Mouse (Mus musculus): ENCODE data around the gene Plekhh2. TPM values are rescaled to one million over a fixed set of nuclear protein-coding genes. Genes with fewer than 3 reads are reported as not detected.

Plekhh2 gene
- polyA plus RNA-seq, 1 experiment from 2014 or later = 0.45 TPM

DNA sequence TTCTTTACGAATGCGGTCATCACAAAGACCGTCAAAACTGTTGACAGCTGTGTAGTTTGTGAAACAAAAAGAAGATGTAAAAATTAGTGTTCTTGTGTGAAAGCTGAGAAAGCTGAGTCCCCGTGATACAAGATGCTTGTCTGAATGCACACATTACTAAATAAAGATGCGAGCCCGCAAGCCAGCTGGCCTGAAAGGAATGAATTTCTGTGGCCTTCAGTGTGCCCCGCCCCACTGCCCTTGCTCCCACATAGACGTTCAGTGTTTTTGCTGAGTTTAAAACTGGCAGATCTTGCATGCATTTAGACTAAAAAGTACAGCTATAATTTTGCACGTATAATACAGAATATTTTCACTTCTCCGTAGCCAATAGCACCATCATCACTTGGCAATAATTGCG, 104.1 kb downstream of the Plekhh2 start:
- H3K9ac ChIP-seq = no peak overlapping the region
- no peak overlapping the region for H3K27ac ChIP-seq (replicated peaks)
- H3K9me3 ChIP-seq (replicated peaks) = 0 out of 2 replicates have a peak, but pooled peaks cover 5% of the 10 kb centered on the region
- no peak for ATAC-seq (ENCODE audit: insufficient read depth)
- no peaks in the 10 kb centered on the region for H3K36me3 ChIP-seq (replicated peaks)
- no peak overlapping the region for H3K4me3 ChIP-seq (replicated peaks)
- 78% methylated on average over 11 of the region's 11 CpGs for WGBS (ENCODE audit: insufficient replicate concordance)
- H3K4me1 ChIP-seq (replicated peaks) = no peaks in the 10 kb centered on the region
- H3K27me3 ChIP-seq = no peaks in the 10 kb centered on the region
- H3K4me2 ChIP-seq = no peak overlapping the region

DNA sequence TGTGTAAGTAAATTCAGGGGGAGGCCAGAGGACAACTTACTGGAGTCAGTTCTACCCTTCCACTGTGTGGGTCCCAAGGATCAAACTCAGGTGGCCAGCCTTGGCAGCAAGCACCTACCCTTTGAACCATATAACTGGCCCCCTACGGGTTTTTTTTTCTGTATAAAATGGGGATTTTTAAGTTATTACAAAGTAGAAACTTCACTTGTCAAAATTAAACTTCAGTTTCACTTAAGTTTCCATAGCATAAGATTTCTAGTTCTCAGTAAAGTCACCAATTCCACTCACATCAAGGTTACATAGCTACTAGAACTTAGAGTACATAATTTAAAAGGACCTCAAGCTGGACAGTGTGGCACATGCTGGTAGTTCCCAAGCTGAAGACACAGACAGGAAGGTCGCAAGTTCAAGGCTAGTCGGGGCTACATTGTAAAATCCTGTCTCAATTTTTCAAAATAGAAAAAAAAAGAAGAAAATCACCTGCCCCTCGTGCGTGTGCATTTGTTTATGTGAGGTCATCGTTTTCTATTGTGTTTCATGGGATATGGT, 104.9 kb downstream of the Plekhh2 start:
- H3K27ac ChIP-seq (replicated peaks) = no peak overlapping the region

DNA sequence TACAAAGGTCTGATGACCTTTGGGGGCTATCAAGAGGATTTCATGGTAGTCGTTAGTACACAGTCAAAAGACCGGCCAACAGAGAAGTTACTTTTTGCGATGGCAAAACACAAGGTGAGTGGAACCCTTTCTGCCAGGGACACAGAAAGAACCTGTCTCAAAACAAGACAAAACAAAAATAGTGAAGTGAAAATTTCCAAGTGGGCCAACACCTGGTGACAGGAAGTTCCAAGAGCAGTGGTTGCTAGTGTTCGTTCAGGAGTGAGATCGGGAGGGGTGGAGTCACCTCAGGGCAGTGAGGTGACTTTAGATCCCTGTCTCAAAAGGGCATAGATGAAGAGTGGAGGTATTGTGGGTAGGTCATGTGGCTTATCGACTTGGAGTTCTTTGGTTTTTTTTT, 106.3 kb downstream of the Plekhh2 start:
- no peaks in the 10 kb centered on the region for H3K36me3 ChIP-seq (replicated peaks)
- 76% methylated on average over 6 of the region's 6 CpGs for WGBS (ENCODE audit: insufficient replicate concordance)
- no peak overlapping the region for H3K9ac ChIP-seq
- 0 out of 2 replicates have a peak, but pooled peaks cover 5% of the 10 kb centered on the region for H3K9me3 ChIP-seq (replicated peaks)
- H3K27me3 ChIP-seq = no peaks in the 10 kb centered on the region
- ATAC-seq (ENCODE audit: insufficient read depth) = no peak
- H3K4me3 ChIP-seq (replicated peaks) = no peak overlapping the region
- H3K27ac ChIP-seq (replicated peaks) = no peak overlapping the region
- no peak overlapping the region for H3K4me2 ChIP-seq
- no peaks in the 10 kb centered on the region for H3K4me1 ChIP-seq (replicated peaks)

More for the DNA sequence above, 104.9 kb downstream of the Plekhh2 start:
- 65% methylated on average over 6 of the region's 6 CpGs for WGBS (ENCODE audit: insufficient replicate concordance)
- H3K9ac ChIP-seq = no peak overlapping the region
- no peaks in the 10 kb centered on the region for H3K36me3 ChIP-seq (replicated peaks)
- no peaks in the 10 kb centered on the region for H3K27me3 ChIP-seq
- no peak overlapping the region for H3K4me2 ChIP-seq
- 0 out of 2 replicates have a peak, but pooled peaks cover 5% of the 10 kb centered on the region for H3K9me3 ChIP-seq (replicated peaks)
- no peak for ATAC-seq (ENCODE audit: insufficient read depth)
- no peak overlapping the region for H3K4me3 ChIP-seq (replicated peaks)
- no peaks in the 10 kb centered on the region for H3K4me1 ChIP-seq (replicated peaks)

DNA sequence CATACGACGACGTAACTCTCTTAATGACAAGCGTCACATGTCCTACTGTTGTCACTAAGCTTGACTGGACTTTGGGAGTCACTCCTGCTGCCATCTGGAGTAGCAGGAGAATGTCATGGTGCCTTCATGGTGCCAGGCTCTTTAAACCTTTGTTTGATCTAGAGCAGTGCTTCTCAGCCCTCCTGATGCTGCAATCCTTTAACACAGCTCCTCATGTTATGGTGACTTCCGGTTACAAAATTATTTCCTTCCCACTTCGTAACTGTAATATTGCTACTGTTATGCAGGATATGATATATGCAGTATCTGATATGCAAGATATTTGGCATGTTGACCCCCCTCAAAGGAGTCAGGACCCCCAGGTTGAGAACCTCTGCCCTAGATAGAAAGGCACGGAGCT, 107.4 kb downstream of the Plekhh2 start:
- Histone ChIP-seq H3K4me3 (replicated peaks) (no peak overlapping the region), H3K4me2 (no peak overlapping the region), H3K36me3 (replicated peaks) (no peaks in the 10 kb centered on the region), H3K27me3 (no peaks in the 10 kb centered on the region), H3K27ac (replicated peaks) (0 out of 2 replicates have a peak overlapping the region, but pooled peaks have one; percentile 1), H3K9me3 (replicated peaks) (no peaks in the 10 kb centered on the region), H3K4me1 (replicated peaks) (no peaks in the 10 kb centered on the region), H3K9ac (no peak overlapping the region)
- ATAC-seq (ENCODE audit: insufficient read depth) = no peak
- 77% methylated on average over 7 of the region's 7 CpGs for WGBS (ENCODE audit: insufficient replicate concordance)

DNA sequence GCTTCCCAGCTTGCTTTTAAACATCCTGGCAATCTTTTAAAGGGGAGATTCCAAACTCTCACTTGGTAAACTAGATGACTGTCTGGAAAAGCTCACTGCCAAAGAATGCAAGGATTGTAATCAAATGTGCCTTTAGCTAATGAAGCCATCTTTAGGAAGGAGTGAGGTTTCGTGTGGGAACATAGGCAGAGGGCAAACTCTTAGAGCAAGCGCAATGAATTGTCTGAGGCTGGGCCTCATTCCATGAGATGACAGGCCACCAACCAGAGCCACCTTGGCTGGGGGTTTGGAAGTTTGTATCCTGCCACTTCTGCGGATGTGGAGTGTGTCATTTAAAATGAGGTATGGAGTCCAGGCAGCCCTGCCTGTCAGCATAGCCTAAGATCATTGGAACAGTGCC, 108.4 kb downstream of the Plekhh2 start:
- no peak overlapping the region for H3K4me3 ChIP-seq (replicated peaks)
- 68% methylated on average over 3 of the region's 3 CpGs for WGBS (ENCODE audit: insufficient replicate concordance)
- no peak overlapping the region for H3K9ac ChIP-seq
- no peaks in the 10 kb centered on the region for H3K9me3 ChIP-seq (replicated peaks)
- H3K27ac ChIP-seq (replicated peaks) = no peak overlapping the region
- H3K4me2 ChIP-seq = no peak overlapping the region
- H3K27me3 ChIP-seq = no peaks in the 10 kb centered on the region
- no peaks in the 10 kb centered on the region for H3K4me1 ChIP-seq (replicated peaks)
- no peaks in the 10 kb centered on the region for H3K36me3 ChIP-seq (replicated peaks)
- no peak for ATAC-seq (ENCODE audit: insufficient read depth)

DNA sequence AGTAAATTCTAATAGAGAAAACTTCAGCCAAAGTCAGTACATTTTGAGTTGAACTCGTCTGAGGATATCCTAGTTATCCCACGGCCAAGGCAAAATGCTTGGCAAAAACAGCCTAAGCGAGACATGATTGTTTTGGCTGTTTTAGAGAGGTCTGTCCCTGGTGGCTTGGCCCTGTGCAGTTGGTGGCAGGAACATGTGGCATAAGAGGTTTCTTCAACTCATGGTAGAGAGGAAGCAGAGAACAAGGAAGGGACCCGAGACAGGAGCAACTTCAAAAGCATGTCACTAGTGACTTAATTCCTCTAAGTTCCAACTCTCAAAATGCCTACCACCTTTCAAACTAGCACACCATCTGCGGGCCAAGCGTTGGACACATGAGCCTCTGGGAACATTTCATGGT, 108.9 kb downstream of the Plekhh2 start:
- no peak overlapping the region for H3K27ac ChIP-seq (replicated peaks)
- WGBS (ENCODE audit: insufficient replicate concordance) = 56% methylated on average over 6 of the region's 6 CpGs

DNA sequence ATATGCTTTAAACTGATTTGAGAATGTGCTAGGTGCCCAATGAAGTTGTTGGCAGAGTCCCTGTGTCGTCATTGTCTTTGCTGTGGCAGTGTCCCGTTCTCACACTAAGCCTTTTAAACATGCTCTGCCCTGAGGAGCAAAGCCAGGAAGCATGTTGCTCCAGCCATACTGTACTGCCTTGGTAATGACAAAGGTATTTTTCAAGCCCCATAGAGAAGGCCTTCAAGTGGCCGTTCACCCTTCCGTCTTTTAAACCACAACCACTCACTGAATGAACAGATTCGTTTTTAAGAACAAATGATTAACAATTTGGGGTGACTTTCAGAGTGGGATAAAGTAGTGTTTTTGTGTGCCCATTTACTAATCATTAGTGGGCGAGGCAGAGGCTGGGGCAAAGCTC, 109.5 kb downstream of the Plekhh2 start:
- WGBS (ENCODE audit: insufficient replicate concordance) = 58% methylated on average over 6 of the region's 6 CpGs
- no peak overlapping the region for H3K4me2 ChIP-seq
- no peak for ATAC-seq (ENCODE audit: insufficient read depth)

More for the DNA sequence above, 108.9 kb downstream of the Plekhh2 start:
- no peaks in the 10 kb centered on the region for H3K4me1 ChIP-seq (replicated peaks)
- H3K4me3 ChIP-seq (replicated peaks) = no peak overlapping the region
- H3K36me3 ChIP-seq (replicated peaks) = no peaks in the 10 kb centered on the region
- H3K9ac ChIP-seq = no peak overlapping the region
- ATAC-seq (ENCODE audit: insufficient read depth) = no peak
- H3K27me3 ChIP-seq = no peaks in the 10 kb centered on the region
- no peaks in the 10 kb centered on the region for H3K9me3 ChIP-seq (replicated peaks)
- H3K4me2 ChIP-seq = no peak overlapping the region

DNA sequence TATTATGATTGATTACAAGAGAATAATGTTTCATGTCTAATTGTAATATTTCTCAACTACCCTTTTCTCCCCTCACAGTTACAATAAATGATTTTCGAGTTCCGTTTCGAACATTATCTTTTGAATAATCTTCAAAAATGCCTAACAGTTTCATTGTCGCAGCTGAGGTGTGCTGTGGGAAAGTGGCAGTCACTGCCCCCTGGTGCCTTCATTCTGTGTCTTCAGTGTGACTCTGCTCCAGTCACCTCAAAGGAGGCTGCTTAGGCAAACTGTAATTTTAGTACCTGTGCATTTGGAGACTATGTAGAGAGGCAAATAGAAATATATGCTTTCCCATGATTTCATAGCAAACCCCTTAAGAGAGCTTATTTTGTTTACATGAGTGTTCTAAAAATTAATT, 110.3 kb downstream of the Plekhh2 start:
- H3K4me1 ChIP-seq (replicated peaks) = no peaks in the 10 kb centered on the region; the same call in 1 of the 2 replicates
- no peak overlapping the region for H3K27ac ChIP-seq (replicated peaks)
- no peaks in the 10 kb centered on the region for H3K36me3 ChIP-seq (replicated peaks)
- H3K4me3 ChIP-seq (replicated peaks) = no peak overlapping the region
- no peak for ATAC-seq (ENCODE audit: insufficient read depth)
- no peak overlapping the region for H3K9ac ChIP-seq
- 57% methylated on average over 4 of the region's 4 CpGs for WGBS (ENCODE audit: insufficient replicate concordance)
- H3K9me3 ChIP-seq (replicated peaks) = no peaks in the 10 kb centered on the region
- H3K4me2 ChIP-seq = no peak overlapping the region
- no peaks in the 10 kb centered on the region for H3K27me3 ChIP-seq

More for the DNA sequence above, 109.5 kb downstream of the Plekhh2 start:
- Histone ChIP-seq H3K36me3 (replicated peaks) (no peaks in the 10 kb centered on the region), H3K9me3 (replicated peaks) (no peaks in the 10 kb centered on the region), H3K4me1 (replicated peaks) (no peaks in the 10 kb centered on the region), H3K27ac (replicated peaks) (no peak overlapping the region), H3K4me3 (replicated peaks) (no peak overlapping the region), H3K9ac (no peak overlapping the region), H3K27me3 (no peaks in the 10 kb centered on the region)

DNA sequence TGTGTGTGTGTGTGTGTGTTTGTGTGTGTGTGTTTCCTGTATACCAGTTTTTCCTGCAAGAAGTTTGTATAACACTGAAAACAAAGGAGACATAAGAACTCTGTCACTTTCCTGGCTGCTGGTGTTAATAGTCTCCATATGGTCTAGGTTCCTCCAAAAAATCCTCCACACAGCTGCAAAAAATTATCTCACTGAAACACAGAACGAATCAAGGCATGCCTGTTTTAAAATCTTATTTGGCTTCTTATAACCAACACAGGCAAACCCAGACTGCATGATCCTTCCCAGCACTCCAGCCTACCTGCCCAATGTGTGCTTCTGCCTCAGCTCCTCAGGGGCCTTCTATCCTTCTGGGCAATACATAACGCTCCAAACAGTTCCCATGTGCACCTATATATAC, 111.2 kb downstream of the Plekhh2 start:
- H3K9me3 ChIP-seq (replicated peaks) = no peaks in the 10 kb centered on the region
- no peaks in the 10 kb centered on the region for H3K27me3 ChIP-seq
- H3K9ac ChIP-seq = no peak overlapping the region
- H3K27ac ChIP-seq (replicated peaks) = no peak overlapping the region
- no peak for ATAC-seq (ENCODE audit: insufficient read depth)
- no peaks in the 10 kb centered on the region; the same call in 1 of the 2 replicates for H3K4me1 ChIP-seq (replicated peaks)
- no peak overlapping the region for H3K4me3 ChIP-seq (replicated peaks)
- WGBS (ENCODE audit: insufficient replicate concordance) = 51% methylated on average over 2 of the region's 2 CpGs
- H3K4me2 ChIP-seq = no peak overlapping the region
- H3K36me3 ChIP-seq (replicated peaks) = no peaks in the 10 kb centered on the region

DNA sequence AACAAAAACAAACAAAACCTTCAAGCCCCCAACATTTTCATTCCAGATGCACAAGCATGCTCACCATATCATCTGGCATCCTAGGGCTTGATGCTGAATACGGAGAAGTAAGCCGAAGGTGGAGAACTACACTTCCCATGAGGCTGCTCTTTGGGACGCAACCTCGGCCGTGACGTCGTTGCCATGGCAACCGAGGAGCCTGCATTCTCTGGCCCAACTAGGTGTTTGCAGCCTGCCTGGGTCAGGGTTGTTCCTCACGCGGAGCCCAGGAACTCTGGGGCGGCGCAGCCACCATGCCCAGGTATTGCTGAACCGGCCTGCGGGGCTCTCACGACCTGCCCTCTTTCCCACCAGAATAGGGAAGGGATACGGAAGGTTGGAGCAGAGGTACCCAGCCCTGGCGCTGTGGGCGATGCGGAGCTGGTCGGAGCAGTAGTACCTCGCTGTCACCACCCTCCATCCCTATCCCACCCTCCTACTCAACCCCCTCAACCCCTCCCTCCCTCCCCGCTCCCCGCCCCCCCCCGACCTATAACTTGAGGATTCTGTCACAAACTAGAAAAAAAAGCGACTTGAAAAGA, 114.7 kb downstream of the Plekhh2 start, which contains the start of gene Dync2li1:
TSS of gene Dync2li1 (plus strand) at position 221 of the 581 bp plus-strand sequence.
- no peaks in the 10 kb centered on the region for H3K27me3 ChIP-seq
- peak; percentile 56; the same call in 1 of the 2 replicates for ATAC-seq (ENCODE audit: insufficient read depth)
- H3K27ac ChIP-seq (replicated peaks) = no peak within 1 kb of the TSS
- WGBS (ENCODE audit: insufficient replicate concordance) = 2% methylated on average over 25 of the region's 25 CpGs
- peak within 1 kb of the TSS; percentile 56 for H3K4me3 ChIP-seq (replicated peaks)
- H3K4me2 ChIP-seq = peak within 1 kb of the TSS; percentile 70
- no peaks in the 10 kb centered on the region for H3K9me3 ChIP-seq (replicated peaks)
- no peaks in the 10 kb centered on the region for H3K36me3 ChIP-seq (replicated peaks)
- H3K9ac ChIP-seq = no peak within 1 kb of the TSS
- no peaks in the 10 kb centered on the region; the same call in 1 of the 2 replicates for H3K4me1 ChIP-seq (replicated peaks)

DNA sequence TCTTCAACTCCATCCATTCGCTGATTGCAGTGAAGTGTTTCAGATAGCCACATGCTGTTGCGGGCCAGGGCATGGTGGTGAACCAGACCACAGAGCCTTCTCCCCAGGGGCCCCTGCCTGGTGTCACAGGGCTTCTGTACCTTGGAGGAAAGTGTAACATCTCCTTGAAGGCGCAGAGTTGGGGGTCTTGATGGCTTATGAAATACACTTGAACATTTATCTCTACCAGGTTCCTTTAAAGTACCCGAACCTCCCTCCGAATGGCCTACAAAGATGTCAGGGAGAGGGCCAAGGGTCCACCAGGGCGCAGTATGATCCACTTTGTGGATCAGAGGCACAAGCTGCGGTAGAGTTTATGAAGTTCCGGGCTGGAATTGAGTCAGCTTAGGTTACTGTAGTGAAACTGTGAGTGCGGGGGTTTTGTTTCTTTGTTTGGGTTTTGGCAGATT, 115.2 kb downstream of the Plekhh2 start:
- no peak for ATAC-seq (ENCODE audit: insufficient read depth)

More for the DNA sequence above, 115.2 kb downstream of the Plekhh2 start:
- H3K36me3 ChIP-seq (replicated peaks) = no peaks in the 10 kb centered on the region
- H3K27me3 ChIP-seq = no peaks in the 10 kb centered on the region
- no peaks in the 10 kb centered on the region; the same call in 1 of the 2 replicates for H3K4me1 ChIP-seq (replicated peaks)
- H3K4me2 ChIP-seq = peak overlapping the region; percentile 70
- H3K4me3 ChIP-seq (replicated peaks) = peak overlapping the region; percentile 56; the same call in 1 of the 2 replicates
- no peak overlapping the region for H3K27ac ChIP-seq (replicated peaks)
- no peaks in the 10 kb centered on the region for H3K9me3 ChIP-seq (replicated peaks)
- no peak overlapping the region for H3K9ac ChIP-seq
- 43% methylated on average over 9 of the region's 9 CpGs for WGBS (ENCODE audit: insufficient replicate concordance)
